Mouse (Mus musculus) heart, postnatal 4 days (tissue): ENCODE measurements at regions not wholly inside any gene's neighbourhood (a gene's known extent, or its start where the extent isn't known, plus 50 kb on each side); places are given as distances from the start of the nearest gene placed in this dataset.

ENCODE experiments used
- DNase-seq: peaks from one replicate; pipeline ENCODE4 v3.0.0; 2021

GRCm38 (mm10) chr15:57187840-57188457, 289.5 kb downstream of the Slc22a22 start:
- DNase-seq = no peak

- no peak for DNase-seq
Observed at GRCm38 (mm10) chr15:57179138-57179537, 298.3 kb downstream of the Slc22a22 start.

GRCm38 (mm10) chr15:57172723-57173122, 304.7 kb downstream of the Slc22a22 start:
- DNase-seq = no peak

- DNase-seq = peak; percentile 4
Observed at GRCm38 (mm10) chr15:57162401-57163343, 314.8 kb downstream of the Slc22a22 start.

GRCm38 (mm10) chr15:57140130-57140750, 337.2 kb downstream of the Slc22a22 start:
- no peak for DNase-seq

- no peak for DNase-seq
Observed at GRCm38 (mm10) chr15:57104711-57105110, 372.7 kb downstream of the Slc22a22 start.

GRCm38 (mm10) chr15:57097309-57097708, 380.1 kb downstream of the Slc22a22 start:
- DNase-seq = no peak

GRCm38 (mm10) chr15:57079806-57080205, 397.6 kb downstream of the Slc22a22 start:
- no peak for DNase-seq

GRCm38 (mm10) chr15:57073776-57074175, 403.6 kb downstream of the Slc22a22 start:
- DNase-seq = no peak

- DNase-seq = no peak
Observed at GRCm38 (mm10) chr15:57061502-57061901, 415.9 kb downstream of the Slc22a22 start.

- no peak for DNase-seq
Observed at GRCm38 (mm10) chr15:57059550-57060195, 417.8 kb downstream of the Slc22a22 start.

- DNase-seq = no peak
Observed at GRCm38 (mm10) chr15:57052287-57052686, 425.1 kb downstream of the Slc22a22 start.

- DNase-seq = no peak
Observed at GRCm38 (mm10) chr15:57036806-57037566, 440.4 kb downstream of the Slc22a22 start.

GRCm38 (mm10) chr15:57033012-57033411, 444.4 kb downstream of the Slc22a22 start:
- DNase-seq = no peak
